Mouse (Mus musculus) embryonic fibroblast, embryonic 13.5 days (primary cell): ENCODE data around the gene Frmd6.

Source experiments
- CTCF ChIP-seq: IDR thresholded peaks from 2 replicates; pipeline ENCODE4 v1.5.1; 2011; ENCODE audit warnings: mild to moderate bottlenecking, control low read depth, low read length, moderate library complexity, borderline replicate concordance; ENCODE audit not compliant: insufficient read depth
- POLR2A ChIP-seq: IDR thresholded peaks from 2 replicates; pipeline ENCODE4 v1.6.1; 2011; ENCODE audit warnings: low read depth, mild to moderate bottlenecking, control low read depth, low read length, moderate library complexity

DNA sequence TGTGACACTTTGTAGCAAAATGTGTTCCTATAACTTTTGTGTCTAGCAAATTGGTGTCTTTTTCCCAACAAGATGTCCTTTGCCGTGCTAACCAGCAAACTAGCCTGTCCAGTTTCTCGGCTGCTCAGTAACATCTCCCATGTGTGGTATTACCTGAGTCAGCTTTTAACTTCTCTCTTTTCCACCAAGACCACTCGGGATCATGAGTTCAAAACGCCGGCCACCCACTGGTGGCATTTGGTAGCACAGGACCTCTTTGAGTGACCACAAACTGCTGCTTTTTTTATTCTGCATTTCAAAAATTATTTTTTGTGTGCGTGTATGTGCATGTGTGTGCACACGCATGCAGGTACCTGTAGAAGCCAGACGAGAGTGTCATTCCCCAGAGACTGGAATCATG is 73.1 kb downstream of the Frmd6 start:
- TF ChIP-seq CTCF (no peak), POLR2A (no peak)
